Mouse (Mus musculus) left cerebral cortex, adult 18-20 months (tissue): ENCODE data around the gene Dkk3. TPM values are rescaled to one million over a fixed set of nuclear protein-coding genes. Genes with fewer than 3 reads are reported as not detected.

Source experiments
- DNase-seq, 2 experiments: peaks; one replicate each; pipeline ENCODE4 v3.0.0; 2021 to 2022; ENCODE audit warnings: low spot score in 2 of 2, mixed read lengths in 1 of 2
- long read RNA-seq, 2 experiments: library from polyadenylated mRNA; stranded (forward); transcript quantifications; one replicate each; pipeline ENCODE4 v2.0.0; 2021
- total RNA-seq, 2 experiments: library from RNA; stranded (reverse); gene quantifications; 2 replicates each; pipeline ENCODE4 v1.2.3; 2021

The Dkk3 gene
- 100 to 1,000 TPM; 209 to 215 TPM for total RNA-seq
- long read RNA-seq, experiment 1, transcript Dkk3-201 (8 exons, 3,359 nt) = major isoform, 89 of 314 reads
- long read RNA-seq, experiment 1, partial matches to known transcripts = 192 of 314 reads
- long read RNA-seq, experiment 1, other reads (novel, unspliced or antisense) = 33 of 314 reads
- long read RNA-seq, experiment 2, transcript Dkk3-201 (8 exons, 3,359 nt) = major isoform, 68 of 280 reads
- long read RNA-seq, experiment 2, partial matches to known transcripts = 75 of 280 reads
- long read RNA-seq, experiment 2, other reads (novel, unspliced or antisense) = 137 of 280 reads

- DNase-seq = peak; percentile 51 to 58
Observed at GRCm38 (mm10) chr7:112158942-112159341, at the start of gene Dkk3. Gene Dkk3 (minus strand): TSS chr7:112159057.

DNA sequence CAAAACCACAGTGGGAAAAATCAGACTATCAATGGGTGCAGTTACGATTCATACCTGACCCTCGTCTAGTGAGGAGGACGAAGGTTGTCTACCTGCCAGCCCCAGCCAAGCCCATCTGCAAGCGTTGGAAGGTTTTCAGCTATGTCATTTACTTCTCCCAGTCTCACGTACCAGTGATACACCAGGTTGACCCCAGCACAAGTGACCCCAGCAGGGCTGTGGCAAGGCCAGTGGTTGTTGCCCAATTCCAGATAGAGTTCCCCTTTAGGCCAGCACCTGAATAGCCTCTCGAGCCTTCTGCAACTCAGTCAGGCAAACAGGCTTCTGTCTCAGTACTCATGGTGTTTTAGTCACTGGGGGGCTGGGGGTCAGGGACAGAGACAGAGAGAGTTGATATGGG, 48.9 kb upstream of the Dkk3 start:
- DNase-seq = no peak

GRCm38 (mm10) chr7:112205513-112205912, 46.7 kb upstream of the Dkk3 start:
- DNase-seq = no peak

- DNase-seq = no peak
Observed at GRCm38 (mm10) chr7:112204380-112204963, 45.6 kb upstream of the Dkk3 start.

GRCm38 (mm10) chr7:112203937-112204336, 45.1 kb upstream of the Dkk3 start:
- DNase-seq = no peak

- peak; percentile 55 to 68 for DNase-seq
Observed at GRCm38 (mm10) chr7:112202843-112203242, 44.0 kb upstream of the Dkk3 start.

DNA sequence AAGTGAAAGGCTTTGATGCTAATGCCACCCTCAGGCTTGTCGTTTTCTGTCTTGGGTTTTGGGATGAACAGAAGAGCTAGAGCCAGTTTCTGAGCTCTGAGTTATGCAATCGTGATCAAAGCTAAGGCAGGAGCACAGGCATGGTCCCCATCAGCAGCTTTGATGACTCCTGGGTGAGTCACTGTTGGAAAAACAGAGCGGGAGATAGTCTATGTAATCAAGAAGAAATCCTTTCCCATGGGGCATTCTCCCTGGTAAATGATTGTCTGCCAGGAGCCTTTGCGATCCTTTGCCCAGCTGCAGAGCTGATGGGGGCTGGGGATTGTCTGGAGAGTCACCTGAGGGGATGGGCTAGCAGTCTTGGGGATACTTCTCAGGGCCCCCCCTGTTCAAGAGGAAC, 43.3 kb upstream of the Dkk3 start:
- DNase-seq = peak in 1 of 2 experiments; percentile 43

DNA sequence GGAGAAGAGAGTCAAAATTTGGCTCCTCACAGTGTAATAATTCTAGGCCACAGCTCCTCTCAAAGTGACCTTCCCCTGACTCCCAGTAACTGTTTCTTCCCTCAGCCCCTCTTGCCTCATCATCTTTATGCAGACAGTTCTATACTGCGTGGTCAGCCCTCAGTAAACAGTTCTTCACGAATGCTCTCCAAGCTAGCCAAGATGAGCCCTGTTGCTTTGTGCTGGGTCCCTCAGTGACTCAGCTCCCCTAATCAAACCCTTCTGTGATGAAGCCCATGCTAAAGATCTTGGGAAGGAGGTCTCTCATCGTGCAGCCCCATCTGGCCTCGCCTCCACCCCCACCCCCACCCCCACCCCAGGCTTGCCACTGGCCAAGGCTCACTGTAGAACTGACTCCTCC, 41.9 kb upstream of the Dkk3 start:
- no peak for DNase-seq

DNA sequence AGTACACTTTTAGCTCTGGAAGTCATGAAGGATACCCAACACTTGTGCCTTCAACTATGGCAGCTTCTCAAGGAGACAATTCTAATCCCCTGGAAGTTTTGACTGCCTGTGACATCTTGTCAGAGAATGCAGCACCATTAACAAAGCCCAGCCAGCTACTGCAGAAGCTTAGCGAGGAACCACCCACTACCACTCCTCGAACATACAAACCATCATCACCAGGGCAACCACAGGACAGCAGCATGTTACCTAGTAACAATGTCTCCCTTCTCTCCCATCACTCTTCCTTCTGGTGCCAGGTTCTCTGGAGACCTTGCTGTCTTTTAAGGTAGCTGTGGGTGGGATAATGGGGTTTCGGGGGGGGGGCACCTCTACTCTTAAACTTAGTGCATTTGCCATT, 40.5 kb upstream of the Dkk3 start:
- DNase-seq = no peak

DNA sequence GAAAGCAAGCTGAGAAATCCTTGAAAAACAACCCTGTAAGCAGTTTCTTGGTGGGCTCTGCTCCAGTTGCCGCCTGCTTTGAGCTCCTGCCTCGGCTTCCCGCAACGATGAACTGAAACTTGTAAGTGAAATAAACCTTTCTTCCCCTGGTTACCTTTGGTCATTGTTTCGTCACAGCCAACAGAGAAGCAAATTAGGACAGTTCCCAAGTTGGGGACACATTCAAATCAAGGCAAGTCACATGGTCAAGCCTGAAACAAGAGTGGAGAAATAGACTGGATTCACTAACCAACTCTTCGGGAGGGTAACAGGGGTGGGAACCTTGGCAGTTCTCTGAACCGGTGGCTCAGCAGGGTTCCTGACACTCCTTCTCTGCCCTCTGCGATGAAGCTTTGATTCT, 38.6 kb upstream of the Dkk3 start:
- no peak for DNase-seq

GRCm38 (mm10) chr7:112194286-112194685, 35.4 kb upstream of the Dkk3 start:
- no peak for DNase-seq

DNA sequence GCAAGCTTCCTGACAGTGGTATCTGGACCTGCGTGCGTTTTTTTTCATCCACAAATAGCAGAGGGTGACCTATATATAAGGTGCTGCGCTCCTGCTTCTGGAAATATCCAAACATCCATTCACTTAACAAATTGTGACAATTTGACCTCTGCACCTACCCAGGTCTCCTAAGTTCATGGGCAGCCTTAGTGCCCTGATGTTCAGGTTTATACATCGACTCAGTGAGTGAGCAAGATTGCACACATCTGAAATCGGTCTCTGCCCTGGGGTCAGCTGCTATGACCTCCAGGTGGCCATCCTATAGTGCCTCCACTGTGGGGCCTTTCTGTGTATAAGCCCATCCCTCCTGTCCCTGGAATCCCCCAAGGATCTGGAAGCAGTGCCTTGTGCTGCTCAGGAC, 33.9 kb upstream of the Dkk3 start:
- DNase-seq = no peak

DNA sequence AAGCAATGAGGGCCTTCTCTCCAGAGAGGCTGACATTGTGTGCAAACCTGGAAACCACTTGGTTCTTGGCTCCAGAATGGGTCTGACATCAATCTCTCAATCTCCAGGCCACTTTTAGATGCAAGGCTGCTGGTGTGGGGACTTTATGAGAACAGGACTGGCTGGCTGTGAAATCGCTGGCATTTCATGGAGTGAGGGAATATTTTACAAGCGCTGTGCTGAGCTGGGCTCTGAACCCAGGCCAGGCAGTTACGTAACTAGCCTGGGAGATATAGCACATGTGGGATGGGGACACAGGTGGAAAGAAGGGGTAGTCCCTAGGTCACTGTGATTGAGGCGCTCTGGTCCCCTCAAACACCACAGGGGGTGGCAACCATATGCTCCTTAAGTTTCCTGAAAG, 33.4 kb upstream of the Dkk3 start:
- peak; percentile 63 to 69 for DNase-seq

- DNase-seq = no peak
Observed at GRCm38 (mm10) chr7:112187536-112188459, 28.9 kb upstream of the Dkk3 start.

DNA sequence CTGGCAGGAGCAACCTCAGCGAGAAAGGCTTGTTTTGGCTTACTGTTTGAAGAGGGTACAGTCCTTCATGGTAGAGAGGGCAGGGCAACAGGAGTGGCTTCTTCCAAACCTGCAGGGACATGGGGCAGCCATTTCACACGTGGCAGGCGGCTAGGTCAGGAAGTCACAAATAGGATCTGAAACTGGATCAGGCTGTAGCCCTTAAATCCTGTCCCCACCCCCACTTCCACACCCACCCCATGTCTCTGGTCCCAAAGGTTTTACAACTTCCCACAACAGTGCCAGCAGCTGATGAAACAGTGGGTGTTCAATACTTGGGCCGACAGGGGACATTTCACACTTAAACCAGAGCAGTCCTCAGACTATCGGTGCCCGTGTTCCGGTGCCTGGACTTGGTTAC, 28.0 kb upstream of the Dkk3 start:
- DNase-seq = no peak

DNA sequence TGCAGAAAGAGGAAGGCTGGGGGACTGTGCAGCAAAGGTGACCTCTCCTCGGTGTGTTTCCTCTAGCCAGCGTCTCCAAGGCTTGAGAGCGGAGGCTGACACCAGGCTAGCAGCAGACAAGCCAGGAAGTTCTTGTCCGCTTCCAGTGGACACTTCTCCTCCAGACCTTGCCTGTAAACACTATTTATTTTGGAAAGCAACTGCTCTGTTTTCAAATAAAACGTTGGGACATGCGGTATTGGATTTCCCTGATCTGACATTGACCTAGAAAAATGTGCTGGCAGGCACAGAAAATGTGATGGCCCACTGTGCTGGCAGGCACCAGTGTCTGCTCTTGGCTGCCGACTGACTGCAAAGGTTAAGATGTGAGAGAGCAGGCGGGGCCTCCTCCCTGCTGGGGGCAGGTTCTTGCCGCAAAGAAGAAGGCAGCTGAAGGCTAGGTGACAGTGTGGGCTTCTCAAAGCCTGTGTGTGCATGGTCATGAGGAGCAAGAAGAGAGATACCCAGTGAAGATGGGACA, 26.4 kb upstream of the Dkk3 start:
- no peak for DNase-seq

GRCm38 (mm10) chr7:112184519-112185225, 25.8 kb upstream of the Dkk3 start:
- no peak for DNase-seq

GRCm38 (mm10) chr7:112183258-112183841, 24.5 kb upstream of the Dkk3 start:
- peak; percentile 94 for DNase-seq

DNA sequence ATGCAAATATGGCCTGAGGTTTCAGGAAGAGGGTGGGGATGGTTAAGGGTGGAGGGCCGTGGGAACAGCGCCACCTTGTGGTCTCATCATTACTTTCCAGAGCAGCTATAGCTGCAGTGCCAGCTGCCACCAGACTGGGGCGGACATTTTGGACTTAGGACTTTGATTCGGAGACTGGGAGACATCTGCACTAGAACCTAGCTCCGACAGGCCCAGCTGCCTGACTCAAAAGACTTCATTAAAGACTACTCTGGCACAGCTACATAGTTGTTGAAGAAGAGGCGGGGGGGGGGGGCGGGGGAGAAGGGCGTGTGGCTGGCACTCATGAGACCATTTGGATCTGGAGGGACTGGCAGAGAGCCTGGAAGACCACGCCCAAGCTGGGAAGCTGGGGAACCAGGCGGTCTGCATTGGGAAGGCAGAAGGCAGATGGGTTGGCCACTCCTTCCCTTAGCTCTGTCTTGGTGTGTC, 21.4 kb upstream of the Dkk3 start:
- peak; percentile 83 to 85 for DNase-seq

DNA sequence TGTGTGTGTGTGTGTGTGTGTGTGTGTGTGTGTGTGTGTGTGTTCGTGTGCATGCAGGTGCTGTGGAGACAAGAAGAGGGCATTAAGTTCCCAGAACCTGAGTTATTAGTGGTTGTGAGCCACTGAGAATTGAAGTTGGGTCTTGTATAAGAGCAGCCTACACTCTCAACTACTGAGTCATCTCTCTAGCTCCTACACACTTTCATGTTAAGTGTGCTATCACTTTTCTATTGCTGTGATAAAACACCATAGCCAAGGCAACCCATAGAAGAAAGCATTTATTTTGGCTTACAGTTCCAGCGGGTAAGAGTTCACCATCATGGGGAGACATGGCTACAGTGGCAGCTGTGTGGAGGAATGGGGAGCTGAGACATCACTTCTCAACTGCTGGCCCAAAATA, 17.8 kb upstream of the Dkk3 start:
- DNase-seq = no peak

GRCm38 (mm10) chr7:112172669-112173068, 13.8 kb upstream of the Dkk3 start:
- peak; percentile 64 to 76 for DNase-seq
